ENCODE assay signal across 25 mouse cellular contexts in the genomic region with DNA sequence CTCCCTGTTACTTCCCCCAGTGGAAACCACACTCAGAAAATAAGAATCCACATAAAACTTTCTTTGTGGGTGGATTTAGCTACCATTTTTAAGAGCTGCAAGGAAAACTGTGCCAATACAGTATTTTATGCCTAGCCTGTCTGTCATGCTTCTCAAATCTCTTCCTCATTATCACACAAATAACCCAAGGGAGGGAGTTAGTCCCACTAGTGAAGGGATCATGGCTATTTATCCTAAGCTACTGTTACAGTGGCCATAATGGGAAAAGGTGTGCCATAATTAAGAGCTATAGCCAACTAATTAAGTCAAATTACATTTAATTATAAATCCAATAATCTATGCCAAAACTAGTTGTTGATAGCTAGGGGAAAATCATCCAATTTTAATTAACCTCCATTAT.
"Had no signal": no experiment of that assay in that cellular context is flagged by ENCODE, and none has a peak within 500 bp of the region (broad histone marks: within the 10 kb centered on the region; RNA-seq: fewer than 3 reads in every experiment).

No protein-coding gene starts in this region.

- H3K4me1 ChIP-seq: heart, embryonic 13.5 days; heart, embryonic 15.5 days; hindbrain, embryonic 13.5 days; hindbrain, embryonic 15.5 days; kidney, embryonic 15.5 days; limb, embryonic 13.5 days; limb, embryonic 15.5 days had no signal

- H3K27ac ChIP-seq: heart, adult 2 months; heart, embryonic 13.5 days; heart, embryonic 15.5 days; hindbrain, embryonic 13.5 days; hindbrain, embryonic 15.5 days; hindbrain, postnatal 0 days; kidney, embryonic 15.5 days; kidney, postnatal 0 days; limb, embryonic 13.5 days; limb, embryonic 15.5 days had no signal

- H3K9me3 ChIP-seq: heart, embryonic 13.5 days; heart, embryonic 15.5 days; hindbrain, embryonic 13.5 days; hindbrain, embryonic 15.5 days; kidney, embryonic 15.5 days; limb, embryonic 13.5 days; limb, embryonic 15.5 days had no signal

- H3K9ac ChIP-seq: heart, embryonic 13.5 days; heart, embryonic 15.5 days; hindbrain, embryonic 13.5 days; hindbrain, embryonic 15.5 days; kidney, embryonic 15.5 days; limb, embryonic 13.5 days; limb, embryonic 15.5 days had no signal

- H3K27me3 ChIP-seq: heart, embryonic 13.5 days; heart, embryonic 15.5 days; hindbrain, embryonic 15.5 days; kidney, embryonic 15.5 days; limb, embryonic 13.5 days; limb, embryonic 15.5 days had no signal

- H3K4me2 ChIP-seq: heart, embryonic 11.5 days; heart, embryonic 13.5 days; heart, embryonic 15.5 days; hindbrain, embryonic 13.5 days; hindbrain, embryonic 15.5 days; kidney, embryonic 15.5 days; limb, embryonic 13.5 days; limb, embryonic 15.5 days had no signal

- H3K36me3 ChIP-seq: heart, embryonic 13.5 days; heart, embryonic 15.5 days; hindbrain, embryonic 13.5 days; hindbrain, embryonic 15.5 days; kidney, embryonic 15.5 days; limb, embryonic 13.5 days; limb, embryonic 15.5 days had no signal

- ATAC-seq: hindbrain, postnatal 0 days; intestine, embryonic 16.5 days had no signal

- DNase-seq: gastrocnemius, postnatal 14 days; gastrocnemius, postnatal 36 days; heart, adult 11 months; heart, adult 2 months; heart, postnatal 14 days; heart, postnatal 36 days; kidney, adult 11 months; kidney, adult 2 months; kidney, adult 9 months; kidney, postnatal 14 days; kidney, postnatal 36 days; layer of hippocampus, adult 9-11 months; layer of hippocampus, postnatal 36 days; left cerebral cortex, postnatal 4 days had no signal

- H3K4me3 ChIP-seq: heart, adult 2 months; heart, embryonic 13.5 days; heart, embryonic 15.5 days; hindbrain, embryonic 13.5 days; hindbrain, embryonic 15.5 days; kidney, embryonic 15.5 days; limb, embryonic 13.5 days; limb, embryonic 15.5 days had no signal
